Mouse (Mus musculus): ENCODE measurements around the gene 2610528A11Rik.

Gene 2610528A11Rik

GRCm38 (mm10) chr14:37094436-37094835 is 19.4 kb downstream of the 2610528A11Rik start:
- no peak for DNase-seq (ENCODE audit: low read depth)

DNA sequence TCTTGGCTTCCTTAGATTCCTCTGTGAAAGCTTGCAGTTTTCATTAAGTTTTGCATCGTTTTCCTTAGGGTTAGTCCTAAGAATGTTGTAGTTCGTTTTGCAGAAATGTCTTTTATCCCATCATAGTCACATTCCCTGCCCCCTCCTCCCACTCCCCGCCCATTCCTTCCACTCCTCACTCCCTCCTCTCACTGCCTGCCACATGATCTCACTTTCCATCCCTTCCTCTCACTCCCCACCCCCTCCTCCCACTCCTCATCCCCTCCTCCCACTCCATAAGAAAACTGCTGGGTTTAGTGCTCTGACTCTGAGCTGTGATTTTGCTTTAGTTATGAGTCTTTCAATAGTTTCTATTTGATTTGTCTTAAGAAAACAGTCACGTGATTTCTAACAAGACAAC is 30.1 kb downstream of the 2610528A11Rik start:
- no peak for DNase-seq (ENCODE audit: low read depth)

DNA sequence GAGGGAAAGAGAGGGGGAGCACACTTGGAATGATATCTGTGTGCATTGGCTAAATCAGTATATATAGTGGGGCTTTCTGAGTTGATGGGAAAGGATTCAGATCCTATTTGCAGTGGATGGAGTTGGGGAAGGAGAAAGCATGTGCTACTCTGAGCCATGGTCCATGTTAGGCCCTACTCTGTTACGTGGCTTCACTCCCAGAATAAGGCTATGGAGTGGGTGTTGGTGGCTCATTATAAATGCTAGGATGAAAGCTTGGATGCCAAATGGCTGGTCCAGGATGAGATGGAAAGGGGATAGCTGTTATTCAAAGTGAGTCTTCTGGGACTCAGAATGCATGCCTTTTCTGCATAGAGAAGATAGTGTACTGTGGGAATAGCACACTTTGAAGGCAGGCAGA is 33.1 kb downstream of the 2610528A11Rik start:
- no peak for DNase-seq (ENCODE audit: low read depth)

DNA sequence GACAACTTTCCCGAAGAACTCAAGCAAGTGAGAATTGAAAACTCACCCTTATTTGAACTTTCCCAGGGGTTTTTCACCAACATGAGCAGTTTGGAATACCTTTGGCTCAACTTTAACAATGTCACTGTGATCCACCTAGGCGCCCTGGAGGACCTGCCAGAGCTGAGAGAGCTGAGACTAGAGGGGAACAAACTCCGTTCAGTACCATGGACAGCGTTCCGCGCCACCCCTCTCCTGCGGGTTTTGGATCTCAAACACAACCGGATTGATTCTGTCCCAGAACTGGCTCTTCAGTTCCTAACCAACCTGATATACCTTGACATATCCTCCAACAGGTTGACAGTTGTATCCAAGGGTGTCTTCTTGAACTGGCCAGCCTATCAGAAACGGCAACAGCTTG is 45.3 kb downstream of the 2610528A11Rik start:
- peak; percentile 28 for DNase-seq (ENCODE audit: low read depth)

- no peak for DNase-seq (ENCODE audit: low read depth)
Measured at GRCm38 (mm10) chr14:37067629-37068028, 46.2 kb downstream of the 2610528A11Rik start, which contains the start of gene Lrit2. Gene Lrit2 (plus strand): TSS chr14:37067929.

- no peak for DNase-seq (ENCODE audit: low read depth)
Measured at GRCm38 (mm10) chr14:37066636-37067035, 47.2 kb downstream of the 2610528A11Rik start.

GRCm38 (mm10) chr14:37064849-37065248 is 49.0 kb downstream of the 2610528A11Rik start:
- DNase-seq (ENCODE audit: low read depth) = no peak

Measured in induced T-regulatory cell, adult 2 months (primary cell).